Comparison of ENCODE assay signal across 22 mouse cellular contexts in genomic region chr2:96850839-96851396, GRCm38 (mm10).
A peak's percentile ranks its signal among the peaks of the same experiment; 100 is the strongest.
DNase-seq lines count a peak whose midpoint lies in the region; ATAC-seq and TF ChIP-seq lines count a peak whose summit lies in the region.
"Had no signal": no experiment of that assay in that cellular context is flagged by ENCODE, and none has a peak within 500 bp of the region (broad histone marks: within the 10 kb centered on the region; RNA-seq: fewer than 3 reads in every experiment).

No protein-coding gene starts in this region.

- H3K36me3 ChIP-seq in forebrain, embryonic 13.5 days (ENCODE audit: poor library complexity, severe bottlenecking) = no peaks in the 10 kb centered on the region
- no peaks in the 10 kb centered on the region for H3K36me3 ChIP-seq in forebrain, embryonic 10.5 days (replicated peaks)
- H3K36me3 ChIP-seq in midbrain, embryonic 14.5 days (ENCODE audit: control insufficient read depth, insufficient read depth, low read length) = no peaks in the 10 kb centered on the region
- no peaks in the 10 kb centered on the region for H3K36me3 ChIP-seq in midbrain, embryonic 15.5 days (replicated peaks)
- no peaks in the 10 kb centered on the region for H3K36me3 ChIP-seq in forebrain, postnatal 0 days (ENCODE audit: insufficient read depth)
- no peaks in the 10 kb centered on the region for H3K36me3 ChIP-seq in heart, embryonic 10.5 days
- H3K36me3 ChIP-seq: embryonic facial prominence, embryonic 15.5 days; hindbrain, embryonic 13.5 days had no signal

- DNase-seq in forebrain, embryonic 10.5 days (ENCODE audit: extremely low spot score, low spot score) = no peak
- peak; percentile 8 for DNase-seq in midbrain, embryonic 14.5 days
- peak; percentile 17 for DNase-seq in forebrain, postnatal 0 days
- no peak for DNase-seq in adrenal gland, adult 8-10 months
- DNase-seq in heart, embryonic 10.5 days (ENCODE audit: low spot score) = no peak
- DNase-seq: adrenal gland, postnatal 25 days; cerebellum, adult 18-20 months; cerebellum, adult 9-11 months; cerebellum, postnatal 36 days; gastrocnemius, postnatal 36 days; heart, adult 11 months; heart, postnatal 10 days; heart, postnatal 4 days; kidney, adult 11 months had no signal

- no peaks in the 10 kb centered on the region for H3K9me3 ChIP-seq in forebrain, embryonic 13.5 days (replicated peaks)
- H3K9me3 ChIP-seq in forebrain, embryonic 10.5 days = no peaks in the 10 kb centered on the region
- no peaks in the 10 kb centered on the region for H3K9me3 ChIP-seq in midbrain, embryonic 14.5 days (ENCODE audit: control insufficient read depth, low read length)
- no peaks in the 10 kb centered on the region for H3K9me3 ChIP-seq in midbrain, embryonic 15.5 days
- no peaks in the 10 kb centered on the region for H3K9me3 ChIP-seq in forebrain, postnatal 0 days (ENCODE audit: low read length)
- no peaks in the 10 kb centered on the region for H3K9me3 ChIP-seq in heart, embryonic 10.5 days
- H3K9me3 ChIP-seq: embryonic facial prominence, embryonic 15.5 days; hindbrain, embryonic 13.5 days had no signal

- ATAC-seq in forebrain, embryonic 13.5 days = peak; percentile 36
- ATAC-seq in midbrain, embryonic 14.5 days (ENCODE audit: low FRiP score, low TSS enrichment) = no peak
- ATAC-seq in midbrain, embryonic 15.5 days (replicated peaks) = no peak
- peak; percentile 42; the same call in 1 of the 2 replicates for ATAC-seq in forebrain, postnatal 0 days
- ATAC-seq: activated CD4-positive, CD25-positive, alpha-beta regulatory T cell, adult 4 months; hindbrain, postnatal 0 days; Patski had no signal

- H3K9ac ChIP-seq in forebrain, embryonic 13.5 days = no peak overlapping the region
- H3K9ac ChIP-seq in midbrain, embryonic 14.5 days (replicated peaks; ENCODE audit: low read length) = no peak overlapping the region
- H3K9ac ChIP-seq in midbrain, embryonic 15.5 days = no peak overlapping the region
- H3K9ac ChIP-seq in forebrain, postnatal 0 days = no peak overlapping the region
- H3K9ac ChIP-seq: embryonic facial prominence, embryonic 15.5 days; hindbrain, embryonic 13.5 days had no signal

- TF ChIP-seq CTCF in forebrain, postnatal 0 days (IDR thresholded peaks at IDR 0.05; ENCODE audit: low read depth) = no peak

- no peak overlapping the region for H3K4me2 ChIP-seq in forebrain, embryonic 13.5 days
- H3K4me2 ChIP-seq in midbrain, embryonic 14.5 days (ENCODE audit: low read length) = no peak overlapping the region
- H3K4me2 ChIP-seq in midbrain, embryonic 15.5 days = no peak overlapping the region
- no peak overlapping the region for H3K4me2 ChIP-seq in forebrain, postnatal 0 days (ENCODE audit: low read depth)
- H3K4me2 ChIP-seq: embryonic facial prominence, embryonic 15.5 days; hindbrain, embryonic 13.5 days had no signal

- no peaks in the 10 kb centered on the region for H3K27me3 ChIP-seq in forebrain, embryonic 13.5 days
- no peaks in the 10 kb centered on the region for H3K27me3 ChIP-seq in forebrain, embryonic 10.5 days (ENCODE audit: poor library complexity, severe bottlenecking)
- H3K27me3 ChIP-seq in midbrain, embryonic 14.5 days (ENCODE audit: control insufficient read depth, insufficient read depth, low read length) = no peaks in the 10 kb centered on the region
- no peaks in the 10 kb centered on the region for H3K27me3 ChIP-seq in midbrain, embryonic 15.5 days (replicated peaks)
- no peaks in the 10 kb centered on the region for H3K27me3 ChIP-seq in forebrain, postnatal 0 days (ENCODE audit: insufficient read depth, low read length)
- no peaks in the 10 kb centered on the region for H3K27me3 ChIP-seq in heart, embryonic 10.5 days (ENCODE audit: insufficient read depth, poor library complexity, severe bottlenecking)
- H3K27me3 ChIP-seq: embryonic facial prominence, embryonic 15.5 days; hindbrain, embryonic 13.5 days; Patski had no signal

- no peaks in the 10 kb centered on the region for H3K4me1 ChIP-seq in forebrain, embryonic 13.5 days
- no peaks in the 10 kb centered on the region for H3K4me1 ChIP-seq in forebrain, embryonic 10.5 days
- H3K4me1 ChIP-seq in midbrain, embryonic 14.5 days (ENCODE audit: control insufficient read depth, insufficient read depth, low read length) = no peaks in the 10 kb centered on the region
- no peaks in the 10 kb centered on the region for H3K4me1 ChIP-seq in midbrain, embryonic 15.5 days
- no peaks in the 10 kb centered on the region for H3K4me1 ChIP-seq in forebrain, postnatal 0 days (ENCODE audit: insufficient read depth)
- H3K4me1 ChIP-seq in heart, embryonic 10.5 days = no peaks in the 10 kb centered on the region
- H3K4me1 ChIP-seq: embryonic facial prominence, embryonic 15.5 days; hindbrain, embryonic 13.5 days had no signal

- 61% methylated on average over 5 of the region's 5 CpGs for WGBS in forebrain, embryonic 13.5 days
- 91% methylated on average over 5 of the region's 5 CpGs for WGBS in forebrain, embryonic 10.5 days
- WGBS in midbrain, embryonic 14.5 days = 89% methylated on average over 5 of the region's 5 CpGs
- 79% methylated on average over 5 of the region's 5 CpGs for WGBS in midbrain, embryonic 15.5 days
- WGBS in forebrain, postnatal 0 days = 44% methylated on average over 5 of the region's 5 CpGs
- WGBS in heart, embryonic 10.5 days = 91% methylated on average over 5 of the region's 5 CpGs

- no peak overlapping the region for H3K4me3 ChIP-seq in forebrain, embryonic 13.5 days
- no peak overlapping the region for H3K4me3 ChIP-seq in forebrain, embryonic 10.5 days
- H3K4me3 ChIP-seq in midbrain, embryonic 14.5 days (replicated peaks; ENCODE audit: low read depth, low read length) = no peak overlapping the region
- H3K4me3 ChIP-seq in midbrain, embryonic 15.5 days = no peak overlapping the region
- H3K4me3 ChIP-seq in forebrain, postnatal 0 days (ENCODE audit: low read depth, low read length) = no peak overlapping the region
- H3K4me3 ChIP-seq in heart, embryonic 10.5 days = no peak overlapping the region
- H3K4me3 ChIP-seq: embryonic facial prominence, embryonic 15.5 days; erythroblast, embryonic 14.5 days; hindbrain, embryonic 13.5 days had no signal

- no peak overlapping the region for H3K27ac ChIP-seq in forebrain, embryonic 13.5 days
- H3K27ac ChIP-seq in forebrain, embryonic 10.5 days = no peak overlapping the region
- H3K27ac ChIP-seq in midbrain, embryonic 14.5 days (replicated peaks; ENCODE audit: low read depth, low read length) = no peak overlapping the region
- no peak overlapping the region for H3K27ac ChIP-seq in midbrain, embryonic 15.5 days
- no peak overlapping the region for H3K27ac ChIP-seq in forebrain, postnatal 0 days (ENCODE audit: low read depth, low read length)
- no peak overlapping the region for H3K27ac ChIP-seq in heart, embryonic 10.5 days
- H3K27ac ChIP-seq: embryonic facial prominence, embryonic 15.5 days; hindbrain, embryonic 13.5 days; hindbrain, postnatal 0 days had no signal

Comparison
In these comparisons a context has a peak if more than half of its experiments do, and no peak if none do; other contexts are left out.
1. DNase-seq: peak in midbrain, embryonic 14.5 days (single experiment) and forebrain, postnatal 0 days (single experiment); none in forebrain, embryonic 10.5 days (single experiment), adrenal gland, adult 8-10 months (single experiment) and heart, embryonic 10.5 days (single experiment).
2. ATAC-seq: peak in forebrain, embryonic 13.5 days (single experiment) and forebrain, postnatal 0 days (single experiment); none in midbrain, embryonic 14.5 days (single experiment) and midbrain, embryonic 15.5 days (single experiment).